Mouse (Mus musculus) heart, postnatal 0 days (tissue): Measurements from ENCODE around the gene Abca14. TPM values are rescaled to one million over a fixed set of nuclear protein-coding genes. Genes with fewer than 3 reads are reported as not detected.
"Not testable (repeated sequence)": the region's sequence is repeated elsewhere in the genome, so short reads cannot be mapped to it uniquely, and the experiment has no call there.

Source experiments
- ATAC-seq: fragments of 200-750 bp; cut with Nextera tagmentation; 2 replicates; pipeline ENCODE4 v1.8.0; 2017; ENCODE audit warnings: low read depth, moderate number of reproducible peaks, moderate library complexity; ENCODE audit not compliant: insufficient read depth
- DNase-seq: peaks from one replicate; pipeline ENCODE4 v3.0.0-alpha.2; 2016; ENCODE audit warnings: low spot score
- H3K27ac ChIP-seq: fragments of 300-500 bp; sonication (generic); 2 replicates; pipeline ENCODE4 v1.5.1; 2014; ENCODE audit warnings: low read depth, mild to moderate bottlenecking
- H3K27me3 ChIP-seq: fragments of 300-500 bp; sonication (generic); 2 replicates; pipeline ENCODE4 v1.6.1; 2014; ENCODE audit warnings: low read length, mixed read lengths; ENCODE audit not compliant: control insufficient read depth, insufficient read depth
- H3K36me3 ChIP-seq: fragments of 300-500 bp; sonication (generic); replicated peaks from 2 replicates; pipeline ENCODE4 v1.6.1; 2014; ENCODE audit warnings: low read length, mixed read lengths; ENCODE audit not compliant: control insufficient read depth, insufficient read depth
- H3K4me1 ChIP-seq: fragments of 300-500 bp; sonication (generic); 2 replicates; pipeline ENCODE4 v1.6.1; 2014; ENCODE audit warnings: antibody characterized with exemption; ENCODE audit not compliant: control insufficient read depth, insufficient read depth
- H3K4me2 ChIP-seq: fragments of 300-500 bp; sonication (generic); 2 replicates; pipeline ENCODE4 v1.6.1; 2014; ENCODE audit warnings: low read depth, mild to moderate bottlenecking, low read length, moderate library complexity
- H3K4me3 ChIP-seq: fragments of 300-500 bp; sonication (generic); 2 replicates; pipeline ENCODE4 v1.5.1; 2014; ENCODE audit warnings: low read depth, low read length
- H3K9ac ChIP-seq: fragments of 300-500 bp; sonication (generic); replicated peaks from 2 replicates; pipeline ENCODE4 v1.6.1; 2014; ENCODE audit warnings: low read depth, low read length, mixed read lengths
- H3K9me3 ChIP-seq: fragments of 300-500 bp; sonication (generic); replicated peaks from 2 replicates; pipeline ENCODE4 v1.6.1; 2016; ENCODE audit warnings: low read length; ENCODE audit not compliant: control insufficient read depth
- CTCF ChIP-seq: IDR thresholded peaks from 2 replicates; pipeline ENCODE4 v1.5.1; 2016; ENCODE audit warnings: antibody characterized with exemption, control low read depth, low read depth
- EP300 ChIP-seq: IDR thresholded peaks from 2 replicates; pipeline ENCODE4 v1.6.1; 2016; ENCODE audit warnings: antibody characterized with exemption, low read depth
- WGBS: fragments of 180-500 bp; shearing (Covaris S2); extraction: QIAGEN DNeasy Blood & Tissue Kit; methylation state at CpG from one replicate; pipeline ENCODE4 v1.1.7; 2014; 5-methylcytosine and 5-hydroxymethylcytosine counted together
- polyA plus RNA-seq: library from polyadenylated mRNA; unstranded; fragments of >200 nt; fragmentation: Nextera tagmentation; extraction: Ambion mirVana; gene quantifications from 2 replicates; pipeline ENCODE4 v1.2.1, GENCODE M21; 2015
- total RNA-seq: library from RNA; depleted of rRNA; stranded (reverse); fragments of >200 nt; gene quantifications from 2 replicates; pipeline ENCODE4 v1.2.3, GENCODE M21; 2014; ENCODE audit warnings: low replicate concordance

The Abca14 gene
- total and polyA plus RNA-seq, 2 experiments from 2014 or later, result not detected

GRCm38 (mm10) chr7:120316086-120316485 lies 112.3 kb downstream of the Abca14 start:
- Histone ChIP-seq H3K9ac (no peak overlapping the region), H3K27me3 (no peaks in the 10 kb centered on the region), H3K27ac (no peak overlapping the region), H3K36me3 (no peaks in the 10 kb centered on the region), H3K4me3 (no peak overlapping the region), H3K4me1 (no peaks in the 10 kb centered on the region), H3K9me3 (no peaks in the 10 kb centered on the region), H3K4me2 (no peak overlapping the region)
- ATAC-seq (no peak), DNase-seq (no peak)
- 42% methylated on average over 1 of the region's 1 CpGs for WGBS
- TF ChIP-seq CTCF, result no peak

DNA sequence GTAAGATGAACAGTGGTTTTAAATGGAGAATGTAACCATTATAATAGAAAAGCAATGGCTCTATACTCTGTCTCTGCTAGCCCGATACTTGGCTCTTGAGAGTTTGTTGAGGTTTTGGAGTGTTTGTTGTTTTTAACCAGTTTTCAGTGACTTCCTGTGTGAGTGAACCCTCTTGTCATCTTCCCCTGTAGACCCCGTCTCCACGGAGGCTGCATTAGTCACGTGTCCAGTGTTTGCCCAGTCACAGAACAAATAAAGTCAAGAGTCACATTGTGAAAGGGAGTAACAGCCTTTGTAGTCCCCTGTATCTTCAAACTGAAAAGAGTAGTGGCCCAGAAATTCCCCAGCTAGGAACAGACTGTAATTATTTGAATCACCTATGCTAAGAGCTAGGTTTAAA lies 119.2 kb downstream of the Abca14 start:
- DNase-seq, result no peak
- 63% methylated on average over 4 of the region's 4 CpGs for WGBS
- TF ChIP-seq CTCF (no peak), EP300 (no peak)

GRCm38 (mm10) chr7:120325911-120326310 lies 122.2 kb downstream of the Abca14 start:
- H3K4me1 ChIP-seq, H3K27me3 ChIP-seq, H3K27ac ChIP-seq, H3K9ac ChIP-seq, H3K9me3 ChIP-seq, DNase-seq, ATAC-seq, H3K4me2 ChIP-seq, H3K4me3 ChIP-seq, H3K36me3 ChIP-seq: not testable (repeated sequence)
- WGBS, result 71% methylated on average over 2 of the region's 2 CpGs

More for the DNA sequence above, 119.2 kb downstream of the Abca14 start:
- no peaks in the 10 kb centered on the region for H3K36me3 ChIP-seq
- H3K4me1 ChIP-seq, result peaks cover 3% of the 10 kb centered on the region; the same call in 1 of the 2 replicates
- H3K4me3 ChIP-seq, result no peak overlapping the region
- no peaks in the 10 kb centered on the region for H3K27me3 ChIP-seq
- no peak overlapping the region for H3K27ac ChIP-seq
- H3K9me3 ChIP-seq, result no peaks in the 10 kb centered on the region
- H3K9ac ChIP-seq, result no peak overlapping the region
- H3K4me2 ChIP-seq, result no peak overlapping the region
- ATAC-seq, result no peak

GRCm38 (mm10) chr7:120327220-120328073 lies 123.7 kb downstream of the Abca14 start:
- no peak overlapping the region for H3K27ac ChIP-seq
- no peak overlapping the region for H3K9ac ChIP-seq
- H3K27me3 ChIP-seq, result peaks cover 7% of the 10 kb centered on the region; the same call in 1 of the 2 replicates
- ATAC-seq (no peak), DNase-seq (no peak)
- WGBS, result 15% methylated on average over 22 of the region's 22 CpGs
- H3K4me2 ChIP-seq, result peak overlapping the region; percentile 54
- TF ChIP-seq EP300, result no peak
- peak; percentile 41 for TF ChIP-seq CTCF
- H3K36me3 ChIP-seq, result no peaks in the 10 kb centered on the region
- no peaks in the 10 kb centered on the region for H3K9me3 ChIP-seq
- peak overlapping the region; percentile 26 for H3K4me3 ChIP-seq
- peaks cover 3% of the 10 kb centered on the region; the same call in 1 of the 2 replicates for H3K4me1 ChIP-seq

- Histone ChIP-seq H3K9ac (no peak within 1 kb of the TSS), H3K4me1 (peaks cover 3% of the 10 kb centered on the region; the same call in 1 of the 2 replicates), H3K4me3 (peak within 1 kb of the TSS; percentile 26; the same call in 1 of the 2 replicates), H3K9me3 (no peaks in the 10 kb centered on the region), H3K27me3 (peaks cover 7% of the 10 kb centered on the region; the same call in 1 of the 2 replicates), H3K36me3 (no peaks in the 10 kb centered on the region), H3K27ac (no peak within 1 kb of the TSS), H3K4me2 (peak within 1 kb of the TSS; percentile 54)
- 73% methylated on average over 22 of the region's 22 CpGs for WGBS
- no peak for DNase-seq
- no peak for ATAC-seq
- no peak for TF ChIP-seq EP300
- TF ChIP-seq CTCF, result no peak
These were observed 124.5 kb downstream of the Abca14 start, which contains the start of gene Abca15 for GRCm38 (mm10) chr7:120328087-120328793. TSS of gene Abca15 (plus strand) at chr7:120328670.
